Mouse (Mus musculus) erythroblast, embryonic 14.5 days (primary cell): ENCODE data around the gene Gm20538. TPM values are rescaled to one million over a fixed set of nuclear protein-coding genes. Genes with fewer than 3 reads are reported as not detected.
A peak's percentile ranks its signal among the peaks of the same experiment; 100 is the strongest.

Experiments
- H3K27me3 ChIP-seq: 2 replicates; pipeline ENCODE4 v1.6.1; 2012; ENCODE audit warnings: inconsistent platforms; ENCODE audit not compliant: control insufficient read depth
- H3K36me3 ChIP-seq: 2 replicates; pipeline ENCODE4 v1.6.1; 2012; ENCODE audit warnings: mild to moderate bottlenecking, inconsistent platforms; ENCODE audit not compliant: control insufficient read depth
- H3K4me1 ChIP-seq: 2 replicates; pipeline ENCODE4 v1.6.1; 2012; ENCODE audit warnings: inconsistent platforms; ENCODE audit not compliant: control insufficient read depth
- H3K4me3 ChIP-seq: replicated peaks from 2 replicates; pipeline ENCODE3; 2012; ENCODE audit warnings: moderate library complexity, mild to moderate bottlenecking, inconsistent platforms
- H3K9me3 ChIP-seq: 2 replicates; pipeline ENCODE4 v1.6.1; 2012; ENCODE audit warnings: low read length, inconsistent platforms, mixed read lengths; ENCODE audit not compliant: control insufficient read depth
- GATA1 ChIP-seq: IDR thresholded peaks from 2 replicates; pipeline ENCODE4 v1.6.1; 2012; ENCODE audit warnings: low read length, inconsistent platforms, mixed read lengths
- TAL1 ChIP-seq: IDR thresholded peaks from 3 replicates; pipeline ENCODE4 v1.6.1; 2012; ENCODE audit warnings: low read length, inconsistent platforms, mixed read lengths
- polyA plus RNA-seq: library from polyadenylated mRNA; stranded (reverse); fragments of >175 nt; gene quantifications from 2 replicates; pipeline ENCODE4 v1.2.3, GENCODE M21; 2012

Gene Gm20538
- polyA plus RNA-seq, 1 experiment: not detected

GRCm38 (mm10) chr19:44576275-44576674 lies 23.6 kb upstream of the Gm20538 start:
- Histone ChIP-seq H3K9me3 (no peaks in the 10 kb centered on the region), H3K4me3 (no peak overlapping the region), H3K27me3 (no peaks in the 10 kb centered on the region), H3K4me1 (peaks cover 3% of the 10 kb centered on the region), H3K36me3 (peaks cover 38% of the 10 kb centered on the region)
- TF ChIP-seq TAL1 (no peak), GATA1 (no peak)

GRCm38 (mm10) chr19:44567763-44568162 lies 15.1 kb upstream of the Gm20538 start:
- no peak for TF ChIP-seq GATA1
- TF ChIP-seq TAL1: no peak
- Histone ChIP-seq H3K9me3 (no peaks in the 10 kb centered on the region), H3K4me3 (no peak overlapping the region), H3K27me3 (no peaks in the 10 kb centered on the region), H3K4me1 (peaks cover 26% of the 10 kb centered on the region), H3K36me3 (peaks cover 88% of the 10 kb centered on the region)

- peak overlapping the region; percentile 85 for H3K4me3 ChIP-seq
- peaks cover 51% of the 10 kb centered on the region for H3K36me3 ChIP-seq
- H3K9me3 ChIP-seq: no peaks in the 10 kb centered on the region
- peaks cover 6% of the 10 kb centered on the region for H3K27me3 ChIP-seq
- peaks cover 27% of the 10 kb centered on the region for H3K4me1 ChIP-seq
- TF ChIP-seq GATA1: no peak
- TF ChIP-seq TAL1: no peak
These were observed 11.4 kb upstream of the Gm20538 start for GRCm38 (mm10) chr19:44564006-44564405.

GRCm38 (mm10) chr19:44562652-44563206 lies 10.1 kb upstream of the Gm20538 start, which contains the start of gene Hif1an:
Gene Hif1an (plus strand): TSS chr19:44562850.
- Histone ChIP-seq H3K9me3 (no peaks in the 10 kb centered on the region), H3K27me3 (peaks cover 15% of the 10 kb centered on the region), H3K4me3 (peak within 1 kb of the TSS; percentile 85), H3K4me1 (peaks cover 27% of the 10 kb centered on the region), H3K36me3 (peaks cover 38% of the 10 kb centered on the region)
- no peak for TF ChIP-seq TAL1
- TF ChIP-seq GATA1: peak; percentile 72

- Histone ChIP-seq H3K36me3 (peaks cover 36% of the 10 kb centered on the region), H3K4me3 (peak within 1 kb of the TSS; percentile 90), H3K4me1 (peaks cover 29% of the 10 kb centered on the region), H3K27me3 (peaks cover 14% of the 10 kb centered on the region), H3K9me3 (no peaks in the 10 kb centered on the region; the same call in 1 of the 2 replicates)
- no peak for TF ChIP-seq TAL1
- no peak for TF ChIP-seq GATA1
These were observed 2.4 kb upstream of the Gm20538 start, which contains the start of gene Ndufb8 for GRCm38 (mm10) chr19:44554861-44555590. Gene Ndufb8 (minus strand): TSS chr19:44555440.

GRCm38 (mm10) chr19:44554490-44554860 lies 1.8 kb upstream of the Gm20538 start:
- Histone ChIP-seq H3K27me3 (peaks cover 12% of the 10 kb centered on the region), H3K4me1 (peaks cover 29% of the 10 kb centered on the region), H3K9me3 (no peaks in the 10 kb centered on the region; the same call in 1 of the 2 replicates), H3K36me3 (peaks cover 42% of the 10 kb centered on the region), H3K4me3 (peak overlapping the region; percentile 90)
- TF ChIP-seq TAL1: no peak
- no peak for TF ChIP-seq GATA1

GRCm38 (mm10) chr19:44553286-44553685 lies 655 bp upstream of the Gm20538 start:
- Histone ChIP-seq H3K27me3 (peaks cover 3% of the 10 kb centered on the region), H3K9me3 (no peaks in the 10 kb centered on the region; the same call in 1 of the 2 replicates), H3K36me3 (peaks cover 53% of the 10 kb centered on the region), H3K4me1 (peaks cover 29% of the 10 kb centered on the region), H3K4me3 (peak overlapping the region; percentile 15)
- no peak for TF ChIP-seq TAL1
- TF ChIP-seq GATA1: no peak

GRCm38 (mm10) chr19:44545321-44546041 lies 7.2 kb downstream of the Gm20538 start, which contains the start of gene Sec31b:
Gene Sec31b (minus strand): TSS chr19:44545864.
- Histone ChIP-seq H3K36me3 (peaks cover 27% of the 10 kb centered on the region), H3K27me3 (peaks cover 8% of the 10 kb centered on the region), H3K9me3 (no peaks in the 10 kb centered on the region; the same call in 1 of the 2 replicates), H3K4me3 (peak within 1 kb of the TSS; percentile 66), H3K4me1 (peaks cover 21% of the 10 kb centered on the region)
- TF ChIP-seq TAL1: no peak
- TF ChIP-seq GATA1: no peak

- peaks cover 8% of the 10 kb centered on the region for H3K27me3 ChIP-seq
- no peak for TF ChIP-seq TAL1
- TF ChIP-seq GATA1: no peak
- peaks cover 21% of the 10 kb centered on the region for H3K4me1 ChIP-seq
- peak overlapping the region; percentile 66 for H3K4me3 ChIP-seq
- peaks cover 4% of the 10 kb centered on the region for H3K9me3 ChIP-seq
- peaks cover 20% of the 10 kb centered on the region for H3K36me3 ChIP-seq
These were observed 7.9 kb downstream of the Gm20538 start for GRCm38 (mm10) chr19:44544775-44545174.
